Mouse (Mus musculus): Measurements from ENCODE around the gene Lamtor4.

- TF ChIP-seq TAL1 (IDR thresholded peaks at IDR 0.05; ENCODE audit: low read length) (no peak), GATA1 (IDR thresholded peaks at IDR 0.05; ENCODE audit: low read length) (no peak)
Measured at GRCm38 (mm10) chr5:138280829-138281228, 25.5 kb downstream of the Lamtor4 start.
